Mouse (Mus musculus) intestine, embryonic 15.5 days (tissue): ENCODE results near the gene Pck1. TPM values are rescaled to one million over a fixed set of nuclear protein-coding genes. Genes with fewer than 3 reads are reported as not detected.
"Not testable (repeated sequence)": the region's sequence is repeated elsewhere in the genome, so short reads cannot be mapped to it uniquely, and the experiment has no call there.

Experiments
- ATAC-seq: fragments of 200-750 bp; cut with Nextera tagmentation; 2 replicates; pipeline ENCODE4 v1.8.0; 2017; ENCODE audit warnings: moderate TSS enrichment, moderate library complexity
- H3K27ac ChIP-seq: fragments of 300-500 bp; sonication (generic); 2 replicates; pipeline ENCODE4 v1.5.1; 2015; ENCODE audit warnings: mild to moderate bottlenecking, inconsistent platforms
- H3K27me3 ChIP-seq: fragments of 300-500 bp; sonication (generic); replicated peaks from 2 replicates; pipeline ENCODE4 v1.6.1; 2015; ENCODE audit warnings: inconsistent platforms
- H3K36me3 ChIP-seq: fragments of 300-500 bp; sonication (generic); 2 replicates; pipeline ENCODE4 v1.6.1; 2015; ENCODE audit warnings: inconsistent platforms
- H3K4me1 ChIP-seq: fragments of 300-500 bp; sonication (generic); replicated peaks from 2 replicates; pipeline ENCODE4 v1.6.1; 2015; ENCODE audit warnings: inconsistent platforms
- H3K4me2 ChIP-seq: fragments of 300-500 bp; sonication (generic); replicated peaks from 2 replicates; pipeline ENCODE4 v1.6.1; 2015; ENCODE audit warnings: mild to moderate bottlenecking, inconsistent platforms
- H3K4me3 ChIP-seq: fragments of 300-500 bp; sonication (generic); replicated peaks from 2 replicates; pipeline ENCODE4 v1.5.1; 2015; ENCODE audit warnings: inconsistent platforms
- H3K9ac ChIP-seq: fragments of 300-500 bp; sonication (generic); 2 replicates; pipeline ENCODE4 v1.6.1; 2015; ENCODE audit warnings: inconsistent platforms
- H3K9me3 ChIP-seq: fragments of 300-500 bp; sonication (generic); 2 replicates; pipeline ENCODE4 v1.6.1; 2016; ENCODE audit warnings: inconsistent platforms
- WGBS: fragments of 180-500 bp; shearing (Covaris S2); methylation state at CpG from one replicate; pipeline ENCODE4 v1.1.7; 2015; 5-methylcytosine and 5-hydroxymethylcytosine counted together
- polyA plus RNA-seq: library from polyadenylated mRNA; unstranded; fragments of >200 nt; fragmentation: Nextera tagmentation; extraction: Ambion mirVana; gene quantifications from 2 replicates; pipeline ENCODE4 v1.2.1, GENCODE M21; 2015

Pck1 gene
- polyA plus RNA-seq: 7.0 and 8.4 TPM in 2 replicates

DNA sequence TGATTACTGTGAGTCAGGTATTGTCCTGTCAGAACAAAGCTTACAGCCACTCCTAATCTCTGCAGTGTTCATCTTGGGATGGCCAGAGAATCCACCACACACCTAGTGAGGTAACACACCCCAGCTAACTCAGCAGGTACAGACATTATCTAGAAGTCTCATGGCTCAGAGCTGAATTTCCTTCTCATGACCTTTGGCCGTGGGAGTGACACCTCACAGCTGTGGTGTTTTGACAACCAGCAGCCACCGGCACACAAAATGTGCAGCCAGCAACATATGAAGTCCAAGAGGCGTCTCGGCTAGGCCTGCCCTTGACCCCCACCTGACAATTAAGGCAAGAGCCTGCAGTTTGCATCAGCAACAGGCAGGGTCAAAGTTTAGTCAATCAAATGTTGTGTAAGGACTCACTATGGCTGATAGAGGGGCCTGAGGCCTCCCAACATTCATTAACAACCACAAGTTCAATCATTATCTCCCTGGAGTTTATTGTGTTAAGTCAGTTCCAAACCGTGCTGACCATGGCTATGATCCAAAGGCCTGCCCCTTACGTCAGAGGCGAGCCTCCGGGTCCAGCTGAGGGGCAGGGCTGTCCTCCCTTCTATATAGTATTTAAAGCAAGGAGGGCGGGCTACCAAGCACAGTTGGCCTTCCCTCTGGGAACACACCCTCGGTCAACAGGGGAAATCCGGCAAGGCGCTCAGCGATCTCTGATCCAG is at the start of gene Pck1:
TSS of gene Pck1 (plus strand) at position 613 of the 716 bp plus-strand sequence.
- H3K9me3 ChIP-seq: no peaks in the 10 kb centered on the region
- no peaks in the 10 kb centered on the region for H3K27me3 ChIP-seq
- 55% methylated on average over 13 of the region's 13 CpGs for WGBS
- H3K4me3 ChIP-seq: 0 out of 2 replicates have a peak within 1 kb of the TSS, but pooled peaks have one; percentile 6
- H3K36me3 ChIP-seq: no peaks in the 10 kb centered on the region
- H3K4me2 ChIP-seq: peak within 1 kb of the TSS; percentile 35
- H3K9ac ChIP-seq: no peak within 1 kb of the TSS
- ATAC-seq: peak; percentile 94
- H3K4me1 ChIP-seq: peaks cover 23% of the 10 kb centered on the region
- H3K27ac ChIP-seq: peak within 1 kb of the TSS; percentile 60

DNA sequence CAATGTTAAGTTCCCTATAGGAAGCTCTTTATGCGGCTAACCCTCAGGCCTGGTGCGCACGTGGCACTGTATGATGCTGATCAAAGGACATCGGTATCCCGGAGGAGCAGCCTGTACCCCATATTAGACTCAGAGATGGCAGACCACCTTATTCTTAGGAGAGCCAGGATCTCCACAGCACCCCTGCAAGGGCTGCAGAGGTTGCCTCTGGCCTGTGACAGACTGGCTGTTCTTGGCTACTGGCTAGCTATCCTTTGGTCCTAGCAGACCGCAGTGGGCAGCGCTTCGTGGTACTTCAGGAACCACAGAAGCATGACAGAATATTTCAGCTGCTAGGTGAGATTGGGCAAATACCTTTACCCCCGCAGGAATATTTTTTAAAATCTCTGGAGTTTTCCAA is 46.4 kb upstream of the Pck1 start:
- Histone ChIP-seq H3K27ac (no peak overlapping the region), H3K4me1 (no peaks in the 10 kb centered on the region), H3K4me2 (no peak overlapping the region), H3K27me3 (no peaks in the 10 kb centered on the region), H3K9me3 (no peaks in the 10 kb centered on the region), H3K4me3 (no peak overlapping the region), H3K36me3 (no peaks in the 10 kb centered on the region), H3K9ac (no peak overlapping the region)
- 83% methylated on average over 9 of the region's 9 CpGs for WGBS
- no peak for ATAC-seq

- H3K27ac ChIP-seq: no peak overlapping the region
- no peak overlapping the region for H3K4me3 ChIP-seq
- H3K4me2 ChIP-seq: peak overlapping the region; percentile 36; the same call in 1 of the 2 replicates
- no peaks in the 10 kb centered on the region for H3K27me3 ChIP-seq
- H3K9ac ChIP-seq: no peak overlapping the region
- ATAC-seq: peak; percentile 76
- no peaks in the 10 kb centered on the region for H3K4me1 ChIP-seq
- H3K36me3 ChIP-seq: no peaks in the 10 kb centered on the region
- 18% methylated on average over 14 of the region's 14 CpGs for whole genome bisulfite sequencing
- no peaks in the 10 kb centered on the region for H3K9me3 ChIP-seq
Measured at GRCm38 (mm10) chr2:173106889-173107785, 45.7 kb upstream of the Pck1 start.

GRCm38 (mm10) chr2:173108509-173109190 is 44.2 kb upstream of the Pck1 start:
- peak overlapping the region; percentile 23; the same call in 1 of the 2 replicates for H3K27ac ChIP-seq
- no peak overlapping the region for H3K4me2 ChIP-seq
- H3K9ac ChIP-seq: no peak overlapping the region
- H3K4me3 ChIP-seq: no peak overlapping the region
- H3K36me3 ChIP-seq: no peaks in the 10 kb centered on the region
- no peaks in the 10 kb centered on the region for H3K27me3 ChIP-seq
- H3K4me1 ChIP-seq: no peaks in the 10 kb centered on the region
- WGBS: 44% methylated on average over 6 of the region's 6 CpGs
- no peaks in the 10 kb centered on the region for H3K9me3 ChIP-seq
- peak; percentile 72 for ATAC-seq

- no peaks in the 10 kb centered on the region for H3K27me3 ChIP-seq
- H3K9ac ChIP-seq: no peak overlapping the region
- 91% methylated on average over 7 of the region's 7 CpGs for WGBS
- ATAC-seq: no peak
- H3K4me2 ChIP-seq: no peak overlapping the region
- no peaks in the 10 kb centered on the region for H3K36me3 ChIP-seq
- no peaks in the 10 kb centered on the region for H3K4me1 ChIP-seq
- H3K27ac ChIP-seq: 0 out of 2 replicates have a peak overlapping the region, but pooled peaks have one; percentile 23
- no peak overlapping the region for H3K4me3 ChIP-seq
- H3K9me3 ChIP-seq: no peaks in the 10 kb centered on the region
Measured at GRCm38 (mm10) chr2:173109510-173109909, 43.3 kb upstream of the Pck1 start.

- Histone ChIP-seq H3K27me3 (no peaks in the 10 kb centered on the region), H3K9ac (no peak overlapping the region), H3K36me3 (no peaks in the 10 kb centered on the region), H3K4me2 (no peak overlapping the region), H3K27ac (no peak overlapping the region), H3K4me3 (no peak overlapping the region), H3K4me1 (no peaks in the 10 kb centered on the region), H3K9me3 (no peaks in the 10 kb centered on the region)
- no peak for ATAC-seq
- WGBS: 90% methylated on average over 9 of the region's 9 CpGs
Measured at GRCm38 (mm10) chr2:173110571-173110970, 42.3 kb upstream of the Pck1 start.

- not testable (repeated sequence) for ATAC-seq, H3K4me1 ChIP-seq, H3K4me3 ChIP-seq, H3K36me3 ChIP-seq, H3K9ac ChIP-seq, H3K9me3 ChIP-seq, H3K27ac ChIP-seq, H3K4me2 ChIP-seq, H3K27me3 ChIP-seq
- 66% methylated on average over 3 of the region's 3 CpGs for WGBS
Measured at GRCm38 (mm10) chr2:173113796-173114195, 39.1 kb upstream of the Pck1 start.

DNA sequence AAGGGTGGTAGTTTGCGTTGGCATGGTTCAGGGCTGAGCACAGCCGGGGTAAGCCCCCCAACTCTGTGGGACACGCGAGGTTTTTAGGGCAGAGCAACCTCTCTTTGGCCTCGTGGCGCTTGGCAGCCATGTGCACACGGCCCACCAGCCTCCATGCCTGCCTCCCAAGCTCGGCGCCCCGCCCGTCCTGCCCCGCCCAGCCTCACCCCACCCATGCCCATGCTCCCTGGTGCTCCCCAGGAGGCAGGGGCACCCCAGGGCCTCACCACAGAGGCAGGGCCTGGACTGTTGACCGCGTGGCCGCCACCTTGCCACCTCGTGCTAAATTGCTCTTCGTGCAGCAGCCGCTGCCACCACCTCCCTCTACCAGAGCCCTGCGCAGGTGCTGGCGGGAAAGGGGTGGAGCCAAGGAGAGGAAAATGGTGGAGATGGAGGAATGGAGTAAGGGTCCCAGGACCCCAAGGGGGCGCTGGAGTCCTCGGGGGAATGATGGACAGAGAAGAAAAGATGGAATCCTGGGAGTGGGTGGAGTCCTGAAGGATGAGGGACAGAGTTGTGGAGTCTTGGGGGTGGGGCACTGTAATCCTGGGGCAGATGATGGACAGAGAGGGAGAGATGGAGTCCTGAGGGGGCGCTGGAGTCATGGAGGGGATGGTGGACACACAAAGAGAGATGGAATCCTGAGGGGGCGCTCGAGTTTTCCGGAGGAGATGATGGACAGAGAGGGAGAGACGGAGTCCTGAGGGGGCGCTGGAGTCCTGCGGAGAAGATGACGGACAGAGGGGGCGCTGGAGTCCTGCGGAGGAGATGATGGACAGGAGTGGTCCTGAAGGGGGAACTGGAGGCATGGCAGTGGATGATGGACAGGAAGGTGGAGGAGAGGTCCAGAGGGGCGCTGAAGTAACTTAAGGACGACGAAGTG is 33.6 kb upstream of the Pck1 start, which contains the start of gene Ctcfl:
TSS of gene Ctcfl (minus strand) at position 503 of the 922 bp plus-strand sequence.
- H3K9ac ChIP-seq: no peak within 1 kb of the TSS
- no peak within 1 kb of the TSS for H3K4me3 ChIP-seq
- H3K27ac ChIP-seq: no peak within 1 kb of the TSS
- no peaks in the 10 kb centered on the region for H3K9me3 ChIP-seq
- WGBS: 86% methylated on average over 35 of the region's 35 CpGs
- no peaks in the 10 kb centered on the region for H3K36me3 ChIP-seq
- no peaks in the 10 kb centered on the region for H3K27me3 ChIP-seq
- no peak for ATAC-seq
- H3K4me2 ChIP-seq: no peak within 1 kb of the TSS
- H3K4me1 ChIP-seq: 0 out of 2 replicates have a peak, but pooled peaks cover 2% of the 10 kb centered on the region

DNA sequence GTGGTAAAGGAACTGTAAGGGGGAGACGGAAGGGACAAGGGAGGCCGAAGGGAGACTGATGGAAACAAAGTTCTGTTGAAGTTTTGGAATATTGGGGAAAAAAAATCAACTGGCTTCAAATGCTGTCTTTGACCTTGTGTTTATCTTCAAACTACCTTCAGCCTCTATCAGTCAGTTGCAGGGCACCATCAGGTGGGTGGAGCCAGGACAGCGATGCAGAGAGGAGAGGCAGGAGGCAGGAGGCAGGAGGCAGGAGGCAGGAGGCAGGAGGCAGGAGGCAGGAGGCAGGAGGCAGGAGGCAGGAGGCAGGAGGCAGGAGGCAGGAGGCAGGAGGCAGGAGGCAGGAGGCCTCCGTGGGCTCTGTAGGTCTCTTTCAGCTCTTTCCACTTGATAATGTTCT is 32.7 kb upstream of the Pck1 start:
- H3K4me2 ChIP-seq, H3K27me3 ChIP-seq, ATAC-seq, H3K36me3 ChIP-seq, H3K9ac ChIP-seq, H3K4me3 ChIP-seq, H3K27ac ChIP-seq, H3K9me3 ChIP-seq, H3K4me1 ChIP-seq: not testable (repeated sequence)
- WGBS: 58% methylated on average over 4 of the region's 4 CpGs

DNA sequence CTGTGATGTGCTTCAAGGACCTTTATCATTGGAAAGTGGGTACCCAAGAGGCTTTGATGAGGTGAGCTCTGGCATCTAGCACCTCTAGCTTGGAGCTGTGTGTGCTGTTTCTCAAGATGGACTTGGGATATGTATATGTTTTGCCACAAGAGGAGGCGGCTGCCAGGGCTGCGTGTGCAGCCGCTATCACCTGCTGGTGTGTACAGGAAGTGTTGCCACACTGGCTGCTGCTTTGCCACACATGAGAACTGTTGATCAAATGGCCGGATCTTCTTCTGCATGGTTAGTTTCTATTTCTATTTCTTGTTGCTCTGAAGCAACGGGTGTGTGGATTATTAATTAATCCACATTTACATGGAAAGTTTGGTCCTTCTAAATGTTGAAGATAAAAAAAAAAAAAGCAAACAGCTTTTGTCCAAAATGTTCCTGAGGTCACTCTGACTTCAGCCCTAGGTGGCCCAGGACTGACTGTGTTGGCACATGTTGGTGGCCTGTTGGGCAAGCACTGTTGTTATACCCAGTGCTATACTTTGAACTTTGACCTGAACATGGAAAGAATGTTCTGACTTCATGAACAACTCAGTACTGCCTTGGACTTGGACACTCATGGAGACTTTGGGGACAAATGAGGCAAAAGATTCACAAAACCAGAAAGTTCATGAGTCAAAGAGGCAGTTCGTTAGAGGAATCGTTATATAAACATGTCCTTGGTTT is 28.7 kb upstream of the Pck1 start:
- no peak overlapping the region for H3K27ac ChIP-seq
- no peak for ATAC-seq
- H3K36me3 ChIP-seq: no peaks in the 10 kb centered on the region
- H3K4me1 ChIP-seq: peaks cover 5% of the 10 kb centered on the region; the same call in 1 of the 2 replicates
- no peak overlapping the region for H3K4me3 ChIP-seq
- WGBS: 85% methylated on average over 7 of the region's 7 CpGs
- H3K4me2 ChIP-seq: no peak overlapping the region
- H3K9me3 ChIP-seq: no peaks in the 10 kb centered on the region
- H3K9ac ChIP-seq: no peak overlapping the region
- no peaks in the 10 kb centered on the region for H3K27me3 ChIP-seq

- ATAC-seq: no peak
Measured at GRCm38 (mm10) chr2:173126386-173126785, 26.5 kb upstream of the Pck1 start.

More at GRCm38 (mm10) chr2:173126386-173126785, 26.5 kb upstream of the Pck1 start:
- no peaks in the 10 kb centered on the region for H3K9me3 ChIP-seq
- H3K4me1 ChIP-seq: peaks cover 6% of the 10 kb centered on the region; the same call in 1 of the 2 replicates
- no peak overlapping the region for H3K9ac ChIP-seq
- H3K4me2 ChIP-seq: no peak overlapping the region
- no peak overlapping the region for H3K27ac ChIP-seq
- no peak overlapping the region for H3K4me3 ChIP-seq
- 88% methylated on average over 4 of the region's 4 CpGs for WGBS
- no peaks in the 10 kb centered on the region for H3K36me3 ChIP-seq
- no peaks in the 10 kb centered on the region for H3K27me3 ChIP-seq
